Mouse (Mus musculus): Measurements from ENCODE around the gene Rhox3a. TPM values are rescaled to one million over a fixed set of nuclear protein-coding genes. Genes with fewer than 3 reads are reported as not detected.
"Not testable (repeated sequence)": the region's sequence is repeated elsewhere in the genome, so short reads cannot be mapped to it uniquely, and the experiment has no call there.

The Rhox3a gene
- polyA plus RNA-seq (2016; fragmentation: Nextera tagmentation; extraction: Ambion mirVana): not detected in 2 replicates

DNA sequence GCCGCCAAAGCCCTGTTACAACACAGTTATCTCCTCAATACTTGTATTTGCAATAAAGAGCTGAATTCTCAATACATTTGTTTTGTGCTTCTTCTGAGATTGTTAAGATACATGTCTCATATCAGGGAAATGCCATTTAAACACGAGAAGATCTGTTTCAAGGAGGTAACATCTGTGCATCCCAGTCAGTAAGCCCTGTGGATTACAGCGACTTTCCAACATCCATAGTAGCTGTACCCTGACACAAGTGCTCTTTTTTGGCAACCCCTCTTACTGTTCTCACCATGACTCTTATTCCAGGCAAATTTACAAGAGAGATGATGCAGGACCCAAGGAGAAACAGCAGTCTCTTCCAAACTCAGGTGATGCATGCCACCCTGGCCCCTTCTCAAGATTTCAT, at the start of gene Rhox3a:
Gene Rhox3a, plus strand, starts transcription at position 301 of the 400 bp plus-strand sequence.
- H3K4me2 ChIP-seq; H3K4me1 ChIP-seq (replicated peaks); H3K27ac ChIP-seq; H3K9ac ChIP-seq (replicated peaks); H3K27me3 ChIP-seq; H3K9me3 ChIP-seq; H3K36me3 ChIP-seq; H3K4me3 ChIP-seq (replicated peaks); ATAC-seq (ENCODE audit: insufficient number of reproducible peaks, insufficient read depth, low FRiP score, low TSS enrichment, low read depth): not testable (repeated sequence)
- WGBS: 92% methylated on average over 1 of the region's 3 CpGs

DNA sequence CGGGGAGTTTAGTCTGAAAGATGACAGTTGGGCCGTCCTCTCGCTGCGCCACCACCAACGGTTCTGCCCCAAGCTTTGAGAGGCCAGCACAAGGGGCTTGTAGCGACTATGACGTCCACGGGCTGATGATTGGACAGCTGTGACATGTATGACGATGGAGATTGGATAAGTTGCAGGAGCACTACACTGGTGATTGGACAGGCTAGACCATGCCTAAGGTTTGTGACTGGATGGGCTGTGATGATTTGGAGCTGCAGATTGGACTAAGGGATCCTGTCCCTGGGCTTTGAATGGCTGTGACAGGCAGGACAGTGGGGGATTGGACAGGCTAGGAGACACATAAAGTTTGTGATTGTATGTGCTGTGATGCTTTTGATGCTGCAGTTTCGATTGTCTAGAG, 38.8 kb upstream of the Rhox3a start, which contains the start of gene Gm9:
Gene Gm9, minus strand, starts transcription at position 101 of the 400 bp plus-strand sequence.
- Histone ChIP-seq H3K4me2 (no peak within 1 kb of the TSS), H3K27me3 (no peaks in the 10 kb centered on the region), H3K27ac (no peak within 1 kb of the TSS), H3K9me3 (no peaks in the 10 kb centered on the region), H3K4me3 (replicated peaks) (no peak within 1 kb of the TSS), H3K36me3 (no peaks in the 10 kb centered on the region), H3K4me1 (replicated peaks) (no peaks in the 10 kb centered on the region), H3K9ac (replicated peaks) (no peak within 1 kb of the TSS)
- 84% methylated on average over 10 of the region's 10 CpGs for WGBS
- no peak for ATAC-seq (ENCODE audit: insufficient number of reproducible peaks, insufficient read depth, low FRiP score, low TSS enrichment, low read depth)

- H3K4me2 ChIP-seq; H3K36me3 ChIP-seq; H3K4me3 ChIP-seq (replicated peaks); H3K9ac ChIP-seq (replicated peaks); ATAC-seq (ENCODE audit: insufficient number of reproducible peaks, insufficient read depth, low FRiP score, low TSS enrichment, low read depth); H3K4me1 ChIP-seq (replicated peaks); H3K9me3 ChIP-seq; H3K27ac ChIP-seq; H3K27me3 ChIP-seq: not testable (repeated sequence)
- WGBS: 55% methylated on average over 1 of the region's 1 CpGs
Observed at GRCm38 (mm10) chrX:37222158-37222557, 27.6 kb upstream of the Rhox3a start, which contains the start of gene Rhox1. TSS of gene Rhox1 (minus strand) at chrX:37222258.

- not testable (repeated sequence) for H3K27ac ChIP-seq; H3K36me3 ChIP-seq; ATAC-seq (ENCODE audit: insufficient number of reproducible peaks, insufficient read depth, low FRiP score, low TSS enrichment, low read depth); H3K4me2 ChIP-seq; H3K9me3 ChIP-seq; H3K27me3 ChIP-seq; H3K9ac ChIP-seq (replicated peaks); H3K4me1 ChIP-seq (replicated peaks); H3K4me3 ChIP-seq (replicated peaks)
- 100% methylated on average over 2 of the region's 9 CpGs for WGBS
Observed at GRCm38 (mm10) chrX:37244676-37245075, 5.0 kb upstream of the Rhox3a start, which contains the start of gene Rhox2a. TSS of gene Rhox2a (plus strand) at chrX:37244976.

DNA sequence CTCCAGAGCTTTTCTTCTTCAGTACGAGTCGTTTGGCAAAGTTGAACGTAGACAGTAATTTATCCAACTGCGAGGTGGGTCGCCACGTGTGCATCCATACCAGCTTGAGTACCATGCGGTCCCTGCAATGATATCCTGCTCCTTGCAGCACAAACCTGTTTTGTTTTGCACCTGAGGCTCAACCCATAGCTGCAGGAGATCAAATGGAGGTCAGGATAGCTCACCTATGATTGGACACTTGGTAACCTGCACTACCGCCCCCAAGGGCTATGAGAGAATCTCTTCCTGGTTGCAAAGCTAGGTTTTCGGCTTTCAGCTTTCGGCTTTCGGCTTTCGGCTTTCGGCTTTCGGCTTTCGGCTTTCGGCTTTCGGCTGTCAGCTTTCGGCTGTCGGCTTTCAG, 15.3 kb downstream of the Rhox3a start, which contains the start of gene Rhox4a:
Gene Rhox4a, plus strand, starts transcription at position 301 of the 400 bp plus-strand sequence.
- not testable (repeated sequence) for H3K4me3 ChIP-seq (replicated peaks); H3K9me3 ChIP-seq; H3K27ac ChIP-seq; ATAC-seq (ENCODE audit: insufficient number of reproducible peaks, insufficient read depth, low FRiP score, low TSS enrichment, low read depth); H3K9ac ChIP-seq (replicated peaks); H3K36me3 ChIP-seq; H3K4me1 ChIP-seq (replicated peaks); H3K27me3 ChIP-seq; H3K4me2 ChIP-seq
- 87% methylated on average over 11 of the region's 19 CpGs for WGBS

Other genes with a start within 250 kb of the Rhox3a start
- not detected in 2 replicates for gene Sowahd, start 201.1 kb upstream of the Rhox3a start, polyA plus RNA-seq (2016; fragmentation: Nextera tagmentation; extraction: Ambion mirVana)
- 532 and 542 TPM in 2 replicates for gene Rpl39, start 164.5 kb upstream of the Rhox3a start, polyA plus RNA-seq (2016; fragmentation: Nextera tagmentation; extraction: Ambion mirVana)
- gene Upf3b, start 139.6 kb upstream of the Rhox3a start, polyA plus RNA-seq (2016; fragmentation: Nextera tagmentation; extraction: Ambion mirVana): 21.2 and 22.2 TPM in 2 replicates
- 17.5 and 19.8 TPM in 2 replicates for gene Nkap, start 123.1 kb upstream of the Rhox3a start, polyA plus RNA-seq (2016; fragmentation: Nextera tagmentation; extraction: Ambion mirVana)
- gene Akap14, start 81.1 kb upstream of the Rhox3a start, polyA plus RNA-seq (2016; fragmentation: Nextera tagmentation; extraction: Ambion mirVana): not detected in 2 replicates
- 393 and 398 TPM in 2 replicates for gene Ndufa1, start 58.8 kb upstream of the Rhox3a start, polyA plus RNA-seq (2016; fragmentation: Nextera tagmentation; extraction: Ambion mirVana)
- gene Rnf113a1, start 58.7 kb upstream of the Rhox3a start, polyA plus RNA-seq (2016; fragmentation: Nextera tagmentation; extraction: Ambion mirVana): 13.0 and 14.4 TPM in 2 replicates
- gene Gm9, start 38.9 kb upstream of the Rhox3a start, polyA plus RNA-seq (2016; fragmentation: Nextera tagmentation; extraction: Ambion mirVana): not detected in 2 replicates
- gene Rhox1, start 27.7 kb upstream of the Rhox3a start, polyA plus RNA-seq (2016; fragmentation: Nextera tagmentation; extraction: Ambion mirVana): not detected in 2 replicates
- gene Rhox2a, start 4.9 kb upstream of the Rhox3a start, polyA plus RNA-seq (2016; fragmentation: Nextera tagmentation; extraction: Ambion mirVana): not detected in 2 replicates
- not detected in 2 replicates for gene Rhox4a, start 15.4 kb downstream of the Rhox3a start, polyA plus RNA-seq (2016; fragmentation: Nextera tagmentation; extraction: Ambion mirVana)
- not detected in 2 replicates for gene Rhox3a2, start 130.1 kb downstream of the Rhox3a start, polyA plus RNA-seq (2016; fragmentation: Nextera tagmentation; extraction: Ambion mirVana)
- not detected in 2 replicates for gene Rhox4a2, start 140.9 kb downstream of the Rhox3a start, polyA plus RNA-seq (2016; fragmentation: Nextera tagmentation; extraction: Ambion mirVana)
- not detected in 2 replicates for gene Rhox2b, start 162.1 kb downstream of the Rhox3a start, polyA plus RNA-seq (2016; fragmentation: Nextera tagmentation; extraction: Ambion mirVana)
- 0.30 TPM in 1 of 2 replicates, not detected in the other for gene Rhox4b, start 182.6 kb downstream of the Rhox3a start, polyA plus RNA-seq (2016; fragmentation: Nextera tagmentation; extraction: Ambion mirVana)
- gene Rhox2c, start 203.8 kb downstream of the Rhox3a start, polyA plus RNA-seq (2016; fragmentation: Nextera tagmentation; extraction: Ambion mirVana): not detected in 2 replicates
- not detected in 2 replicates for gene Rhox3c, start 208.7 kb downstream of the Rhox3a start, polyA plus RNA-seq (2016; fragmentation: Nextera tagmentation; extraction: Ambion mirVana)
- not detected in 2 replicates for gene Rhox4c, start 230.4 kb downstream of the Rhox3a start, polyA plus RNA-seq (2016; fragmentation: Nextera tagmentation; extraction: Ambion mirVana)
- gene Rhox2d, start 243.5 kb downstream of the Rhox3a start, polyA plus RNA-seq (2016; fragmentation: Nextera tagmentation; extraction: Ambion mirVana): not detected in 2 replicates